Mouse (Mus musculus) midbrain, embryonic 14.5 days (tissue): ENCODE measurements around the gene Zic4. TPM values are rescaled to one million over a fixed set of nuclear protein-coding genes. Genes with fewer than 3 reads are reported as not detected.

Experiments
- ATAC-seq: fragments of 200-750 bp; cut with Nextera tagmentation; 2 replicates; pipeline ENCODE4 v1.8.0; 2017; ENCODE audit warnings: moderate number of reproducible peaks, moderate library complexity; ENCODE audit not compliant: low FRiP score, low TSS enrichment
- DNase-seq: peaks from one replicate; pipeline ENCODE4 v3.0.0-alpha.2; 2015
- H3K27ac ChIP-seq: fragments of 300-500 bp; sonication (generic); replicated peaks from 2 replicates; pipeline ENCODE4 v1.5.1; 2014; ENCODE audit warnings: mild to moderate bottlenecking, low read depth, low read length, moderate library complexity
- H3K27me3 ChIP-seq: fragments of 300-500 bp; sonication (generic); 2 replicates; pipeline ENCODE4 v1.6.1; 2014; ENCODE audit warnings: low read length, control low read depth, mixed read lengths; ENCODE audit not compliant: control insufficient read depth, insufficient read depth
- H3K36me3 ChIP-seq: fragments of 300-500 bp; sonication (generic); 2 replicates; pipeline ENCODE4 v1.6.1; 2014; ENCODE audit warnings: low read length, control low read depth; ENCODE audit not compliant: control insufficient read depth, insufficient read depth
- H3K4me1 ChIP-seq: fragments of 300-500 bp; sonication (generic); 2 replicates; pipeline ENCODE4 v1.6.1; 2014; ENCODE audit warnings: mild to moderate bottlenecking, antibody characterized with exemption, low read length, control low read depth; ENCODE audit not compliant: control insufficient read depth, insufficient read depth
- H3K4me2 ChIP-seq: fragments of 300-500 bp; sonication (generic); 2 replicates; pipeline ENCODE4 v1.6.1; 2014; ENCODE audit warnings: mild to moderate bottlenecking, low read length, moderate library complexity
- H3K4me3 ChIP-seq: fragments of 300-500 bp; sonication (generic); replicated peaks from 2 replicates; pipeline ENCODE4 v1.5.1; 2014; ENCODE audit warnings: low read depth, low read length
- H3K9ac ChIP-seq: fragments of 300-500 bp; sonication (generic); replicated peaks from 2 replicates; pipeline ENCODE4 v1.6.1; 2014; ENCODE audit warnings: mild to moderate bottlenecking, low read length, moderate library complexity
- H3K9me3 ChIP-seq: fragments of 300-500 bp; sonication (generic); 2 replicates; pipeline ENCODE4 v1.6.1; 2016; ENCODE audit warnings: low read length, control low read depth, mixed read lengths; ENCODE audit not compliant: control insufficient read depth
- WGBS: fragments of 180-500 bp; shearing (Covaris S2); extraction: QIAGEN DNeasy Blood & Tissue Kit; methylation state at CpG from one replicate; pipeline ENCODE4 v1.1.7; 2014; 5-methylcytosine and 5-hydroxymethylcytosine counted together
- polyA plus RNA-seq: library from polyadenylated mRNA; unstranded; fragments of >200 nt; fragmentation: Nextera tagmentation; extraction: Ambion mirVana; gene quantifications from 2 replicates; pipeline ENCODE4 v1.2.1, GENCODE M21; 2014

Zic4 gene
- polyA plus RNA-seq, 1 experiment from 2014 or later, result 49.1 TPM

DNA sequence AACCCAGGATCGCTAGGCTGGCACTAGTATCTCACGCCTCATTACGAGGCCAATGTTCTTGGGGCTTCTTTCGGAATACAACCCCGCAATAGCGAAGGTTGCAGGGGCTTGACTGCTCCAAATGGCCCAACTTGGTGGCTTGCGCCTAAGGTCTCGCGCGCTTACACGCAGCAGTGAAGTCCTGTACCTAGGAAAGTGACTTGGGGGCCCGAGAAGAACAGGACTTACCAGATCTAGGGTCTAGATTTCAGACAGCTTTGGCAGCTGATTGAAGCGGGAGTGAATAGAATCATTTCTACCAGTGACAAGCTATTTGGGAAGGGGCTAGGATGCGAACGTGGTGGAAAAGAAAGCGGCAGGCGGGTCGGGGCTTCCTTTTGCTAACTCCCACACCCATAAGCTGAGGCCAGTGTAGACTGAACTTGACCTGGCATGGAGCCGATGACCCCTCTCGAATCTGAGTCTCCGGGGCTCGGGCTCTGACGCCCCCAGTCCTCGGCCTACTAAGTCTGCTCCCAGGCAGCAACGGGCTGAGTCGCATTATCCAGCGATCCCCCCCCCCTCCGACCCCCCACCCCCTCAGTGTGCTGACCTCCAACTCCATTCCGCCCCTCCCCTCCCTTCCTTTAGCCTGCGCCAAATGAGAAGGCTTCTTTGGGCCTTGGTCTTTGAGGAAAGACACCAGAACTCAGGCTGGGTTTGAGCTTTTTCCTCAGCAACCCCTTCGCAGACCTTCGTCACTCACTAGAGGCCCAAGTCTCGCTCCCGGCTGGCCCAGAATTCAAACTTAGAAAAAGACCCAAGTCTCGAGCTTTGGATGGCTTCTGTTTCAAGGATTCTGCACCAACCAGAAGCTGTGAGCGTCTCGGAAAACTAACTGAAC is 8.4 kb upstream of the Zic4 start:
- H3K36me3 ChIP-seq, result no peaks in the 10 kb centered on the region
- peaks cover 6% of the 10 kb centered on the region; the same call in 1 of the 2 replicates for H3K4me1 ChIP-seq
- H3K4me2 ChIP-seq, result peak overlapping the region; percentile 54
- DNase-seq, result peak; percentile 60
- no peak for ATAC-seq
- H3K9ac ChIP-seq, result peak overlapping the region; percentile 48
- no peaks in the 10 kb centered on the region for H3K9me3 ChIP-seq
- 7% methylated on average over 37 of the region's 37 CpGs for WGBS
- H3K27me3 ChIP-seq, result peaks cover 73% of the 10 kb centered on the region
- peak overlapping the region; percentile 78 for H3K27ac ChIP-seq
- H3K4me3 ChIP-seq, result peak overlapping the region; percentile 24

DNA sequence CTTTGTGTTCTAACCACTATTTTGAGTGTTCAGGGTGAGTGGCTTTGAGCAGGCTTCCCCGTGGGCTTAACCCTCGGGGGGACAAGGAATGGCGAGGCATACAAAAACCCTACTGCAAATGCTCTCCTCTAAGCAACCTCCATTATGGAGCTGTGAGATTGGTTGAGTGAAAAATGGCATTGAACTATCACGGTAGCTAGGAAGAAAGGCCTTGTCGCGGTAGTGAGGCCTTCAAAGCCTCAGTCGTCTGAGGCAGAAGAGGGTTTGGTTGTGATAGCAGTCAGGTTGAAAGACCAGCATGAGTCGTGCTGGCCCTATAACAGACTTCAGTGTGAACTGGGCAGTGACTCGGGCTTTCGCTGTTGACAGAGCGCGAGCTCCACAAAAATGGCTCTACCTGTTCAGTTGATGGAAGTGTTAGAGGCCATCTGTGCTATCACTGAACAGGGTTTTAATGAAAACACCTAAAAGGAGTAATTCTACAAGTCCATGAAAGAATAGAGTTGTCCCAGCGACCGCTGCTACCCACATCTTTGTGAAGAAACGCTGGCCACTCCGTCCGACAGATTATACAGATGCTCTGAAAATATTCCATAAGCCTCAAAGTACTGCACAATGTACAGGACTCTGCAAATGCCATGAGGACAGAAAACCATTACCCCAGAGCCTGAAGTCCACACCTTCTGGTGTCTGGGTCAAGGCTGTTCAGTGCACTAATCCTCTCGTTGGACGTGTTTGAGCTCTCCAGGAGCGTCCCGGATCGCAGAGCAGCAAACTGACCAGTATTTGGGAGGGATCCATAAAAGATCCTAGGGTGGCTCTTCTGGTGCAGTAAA is 7.6 kb upstream of the Zic4 start:
- peak overlapping the region; percentile 78 for H3K27ac ChIP-seq
- H3K36me3 ChIP-seq, result no peaks in the 10 kb centered on the region
- 10% methylated on average over 22 of the region's 22 CpGs for WGBS
- H3K9me3 ChIP-seq, result no peaks in the 10 kb centered on the region
- peak overlapping the region; percentile 54 for H3K4me2 ChIP-seq
- H3K27me3 ChIP-seq, result peaks cover 74% of the 10 kb centered on the region
- ATAC-seq (no peak), DNase-seq (no peak)
- peaks cover 6% of the 10 kb centered on the region; the same call in 1 of the 2 replicates for H3K4me1 ChIP-seq
- H3K9ac ChIP-seq, result no peak overlapping the region; the same call in 1 of the 2 replicates
- H3K4me3 ChIP-seq, result peak overlapping the region; percentile 24

DNA sequence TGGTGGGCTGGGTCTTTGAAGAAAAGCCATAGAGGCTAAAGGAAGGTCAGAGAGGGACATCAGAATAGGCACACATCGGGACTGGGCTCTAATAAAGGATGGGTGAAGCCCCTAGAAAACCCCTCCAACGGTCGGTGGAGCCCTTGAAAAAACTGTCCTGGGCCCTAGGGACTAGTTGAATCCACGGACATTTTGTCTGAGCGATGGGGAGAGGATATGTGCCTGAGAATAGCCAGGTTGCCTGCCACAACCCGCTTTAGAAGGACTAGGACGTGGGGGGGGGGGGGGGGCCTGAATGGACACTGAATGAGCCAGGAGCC is 7.0 kb upstream of the Zic4 start:
- ATAC-seq, result no peak
- Histone ChIP-seq H3K36me3 (no peaks in the 10 kb centered on the region), H3K9me3 (no peaks in the 10 kb centered on the region), H3K27me3 (peaks cover 74% of the 10 kb centered on the region), H3K4me3 (peak overlapping the region; percentile 24), H3K4me2 (peak overlapping the region; percentile 54), H3K9ac (no peak overlapping the region; the same call in 1 of the 2 replicates), H3K4me1 (peaks cover 6% of the 10 kb centered on the region; the same call in 1 of the 2 replicates), H3K27ac (peak overlapping the region; percentile 78)
- 0% methylated on average over 7 of the region's 7 CpGs for WGBS
- DNase-seq, result no peak

DNA sequence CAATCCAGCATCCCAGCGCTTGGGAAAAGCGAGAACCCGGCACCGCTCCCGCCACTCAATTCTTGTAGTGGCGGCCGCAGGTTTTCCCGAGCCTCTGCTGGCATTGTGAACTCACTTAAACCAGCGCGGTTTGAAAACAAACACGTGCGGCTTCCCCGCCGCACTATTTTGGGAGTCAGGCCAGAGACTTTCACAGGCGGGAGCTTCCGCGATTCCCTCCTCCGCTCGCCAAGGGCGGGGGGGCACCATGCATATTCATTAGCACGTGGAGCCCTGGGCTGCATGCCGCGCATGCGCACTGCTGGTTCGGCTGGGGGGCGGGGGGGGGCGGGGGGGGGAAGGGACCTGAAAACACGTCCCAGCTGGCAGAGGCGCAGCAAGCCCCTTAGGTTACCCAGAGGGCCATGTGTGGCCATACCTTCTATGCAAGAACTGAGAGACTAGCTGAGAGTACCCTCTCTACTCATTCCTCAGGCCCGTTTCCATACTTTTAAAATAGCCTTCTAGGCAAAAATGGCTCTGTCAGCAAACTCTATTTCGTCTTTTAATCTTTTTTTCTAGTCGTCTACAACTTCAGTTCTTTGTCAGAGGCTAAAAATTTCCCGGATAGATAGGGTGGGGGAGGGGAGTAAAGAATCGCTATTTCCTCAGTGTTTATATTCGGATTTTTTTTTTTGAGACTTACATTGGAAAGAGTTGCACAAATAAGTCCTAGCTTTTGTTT is 6.4 kb upstream of the Zic4 start:
- WGBS, result 1% methylated on average over 32 of the region's 35 CpGs
- Histone ChIP-seq H3K4me2 (peak overlapping the region; percentile 54), H3K9ac (no peak overlapping the region; the same call in 1 of the 2 replicates), H3K4me3 (peak overlapping the region; percentile 24), H3K36me3 (no peaks in the 10 kb centered on the region), H3K27ac (peak overlapping the region; percentile 78), H3K4me1 (peaks cover 2% of the 10 kb centered on the region; the same call in 1 of the 2 replicates), H3K27me3 (peaks cover 70% of the 10 kb centered on the region), H3K9me3 (no peaks in the 10 kb centered on the region)
- peak; percentile 89 for DNase-seq
- ATAC-seq, result peak; percentile 81

DNA sequence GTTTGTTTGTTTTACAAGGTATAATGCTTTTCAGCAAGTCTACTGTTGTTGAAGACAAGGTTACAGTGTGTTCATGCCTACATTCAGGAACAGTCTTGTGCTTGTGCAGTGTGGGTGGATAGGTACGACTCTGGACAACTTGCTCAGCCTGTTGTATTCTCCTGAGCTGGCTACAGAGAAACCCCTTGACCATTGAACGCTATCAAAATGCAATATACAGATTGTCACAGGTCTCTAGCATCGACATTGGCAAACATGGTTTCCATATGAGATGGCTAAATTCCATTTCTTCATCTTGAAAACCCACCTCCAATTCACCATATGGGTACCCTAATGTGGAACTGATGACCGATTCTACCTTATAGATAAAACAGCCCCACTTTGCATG is 5.9 kb upstream of the Zic4 start:
- no peak for ATAC-seq
- no peak for DNase-seq
- H3K9ac ChIP-seq, result no peak overlapping the region

DNA sequence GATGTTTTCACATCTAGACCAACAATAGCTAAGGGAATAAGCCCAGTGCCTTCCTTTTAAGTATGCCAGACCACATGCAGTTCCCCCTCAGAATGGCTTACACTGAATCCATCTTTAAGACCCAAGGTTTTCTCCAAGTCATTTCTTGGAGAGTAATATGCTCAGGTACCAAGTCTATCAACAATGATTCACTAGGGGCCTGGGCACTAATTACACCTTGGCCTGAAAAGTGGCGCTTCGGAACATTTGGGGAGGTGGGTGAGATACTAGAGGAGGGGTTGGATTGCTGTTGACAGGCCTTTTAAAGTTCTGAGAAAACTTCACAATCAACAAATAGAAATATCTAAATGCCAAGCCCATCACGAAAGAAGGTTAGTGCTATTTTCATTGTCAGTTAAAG is 4.9 kb upstream of the Zic4 start:
- Histone ChIP-seq H3K27me3 (peaks cover 57% of the 10 kb centered on the region), H3K9ac (no peak overlapping the region), H3K9me3 (no peaks in the 10 kb centered on the region), H3K4me3 (no peak overlapping the region), H3K4me1 (no peaks in the 10 kb centered on the region), H3K36me3 (no peaks in the 10 kb centered on the region), H3K4me2 (peak overlapping the region; percentile 54), H3K27ac (no peak overlapping the region)
- no peak for ATAC-seq
- WGBS, result 23% methylated on average over 3 of the region's 3 CpGs
- DNase-seq, result peak; percentile 13

More for the DNA sequence above, 5.9 kb upstream of the Zic4 start:
- 14% methylated on average over 4 of the region's 4 CpGs for WGBS
- Histone ChIP-seq H3K4me1 (no peaks in the 10 kb centered on the region), H3K4me2 (peak overlapping the region; percentile 54), H3K36me3 (no peaks in the 10 kb centered on the region), H3K4me3 (no peak overlapping the region), H3K27ac (0 out of 2 replicates have a peak overlapping the region, but pooled peaks have one; percentile 78), H3K9me3 (no peaks in the 10 kb centered on the region), H3K27me3 (peaks cover 66% of the 10 kb centered on the region)

DNA sequence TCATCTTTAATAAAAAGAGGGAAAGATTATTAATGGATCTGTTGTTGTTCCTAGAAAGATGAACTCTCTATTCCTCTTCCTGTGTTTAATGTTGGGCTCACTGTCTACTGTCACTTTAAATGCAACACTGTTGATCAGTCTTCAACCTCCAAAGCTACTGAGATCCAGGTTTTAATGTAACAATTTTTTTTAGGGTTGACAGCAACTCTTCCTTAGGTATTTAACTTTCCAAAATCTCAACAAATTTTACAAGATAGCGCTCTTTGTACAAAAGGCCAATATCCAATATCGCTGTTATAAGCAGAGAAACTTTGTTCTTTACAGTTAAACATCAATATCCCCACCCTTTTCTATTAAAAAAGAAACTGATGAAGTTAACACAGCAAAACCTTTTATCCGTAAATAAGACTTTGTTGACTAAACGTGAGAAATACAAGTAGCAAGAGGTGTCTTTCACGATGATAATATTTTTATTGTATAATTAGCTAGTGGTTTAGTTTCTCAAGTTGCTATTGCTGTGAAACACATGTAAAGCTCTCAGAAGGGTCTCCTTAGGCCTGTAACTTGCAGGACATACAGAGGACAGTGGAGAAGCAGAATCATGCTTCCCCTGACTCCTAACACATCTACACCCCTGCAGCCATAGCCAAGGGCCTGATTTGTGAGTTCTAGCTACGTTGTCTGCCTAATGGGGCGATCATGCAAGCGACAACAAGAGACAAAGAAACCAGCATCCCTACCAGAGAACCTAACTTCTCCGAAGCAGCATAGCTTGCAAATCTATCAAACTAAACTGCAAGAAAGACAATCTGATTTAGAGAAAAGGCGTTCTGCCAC is 3.1 kb upstream of the Zic4 start:
- peaks cover 61% of the 10 kb centered on the region for H3K27me3 ChIP-seq
- H3K36me3 ChIP-seq, result no peaks in the 10 kb centered on the region
- peak overlapping the region; percentile 29 for H3K4me3 ChIP-seq
- 23% methylated on average over 10 of the region's 10 CpGs for WGBS
- no peaks in the 10 kb centered on the region for H3K9me3 ChIP-seq
- ATAC-seq, result no peak
- peak; percentile 45 for DNase-seq
- 0 out of 2 replicates have a peak overlapping the region, but pooled peaks have one; percentile 33 for H3K27ac ChIP-seq
- no peaks in the 10 kb centered on the region for H3K4me1 ChIP-seq
- peak overlapping the region; percentile 50 for H3K4me2 ChIP-seq
- peak overlapping the region; percentile 49; the same call in 1 of the 2 replicates for H3K9ac ChIP-seq
